Mouse (Mus musculus): ENCODE results near the gene Usb1.

DNA sequence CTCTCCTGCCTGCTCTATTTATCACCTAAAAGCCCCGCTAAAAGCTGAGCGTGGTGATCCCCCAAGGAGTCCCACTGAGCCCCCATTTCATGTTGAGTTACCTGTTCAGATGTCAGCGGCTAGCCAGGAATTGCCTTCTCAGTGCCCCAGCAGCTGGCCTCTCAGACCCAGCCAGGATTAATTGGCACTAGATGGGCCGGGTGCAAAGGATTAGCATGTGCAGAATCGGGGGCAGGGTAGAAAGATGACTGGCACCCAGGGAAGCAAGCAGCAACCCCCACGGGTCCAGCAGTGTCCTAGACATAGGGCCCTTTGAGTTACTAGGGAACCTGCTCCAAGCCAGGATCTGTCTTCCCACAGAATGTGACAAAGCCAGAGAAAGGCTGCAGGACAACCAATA lies 25.7 kb upstream of the Usb1 start, which contains the start of gene Cngb1:
- no peak for TF ChIP-seq POLR2A (IDR thresholded peaks at IDR 0.05; ENCODE audit: extremely low read depth, insufficient read depth, low read length)
- no peak for TF ChIP-seq CTCF (IDR thresholded peaks at IDR 0.05; ENCODE audit: extremely low read depth, insufficient read depth, low read length)
